Mouse (Mus musculus): ENCODE data around the gene Dydc1. TPM values are rescaled to one million over a fixed set of nuclear protein-coding genes. Genes with fewer than 3 reads are reported as not detected.
A peak's percentile ranks its signal among the peaks of the same experiment; 100 is the strongest.
"Not testable (repeated sequence)": the region's sequence is repeated elsewhere in the genome, so short reads cannot be mapped to it uniquely, and the experiment has no call there.

The Dydc1 gene
- not detected in 2 replicates for total RNA-seq (2015; ENCODE audit: low replicate concordance)
- total RNA-seq (2017; ENCODE audit: low replicate concordance): not detected in 2 replicates

- no peak for ATAC-seq (replicated peaks; ENCODE audit: low FRiP score, poor library complexity, severe bottlenecking)
Measured at GRCm38 (mm10) chr14:41072229-41072943, at the start of gene Dydc1. Dydc1 (plus strand) TSS chr14:41072911.

- ATAC-seq (replicated peaks; ENCODE audit: low FRiP score, poor library complexity, severe bottlenecking): no peak
Measured at GRCm38 (mm10) chr14:41025087-41025486, 47.6 kb upstream of the Dydc1 start.

DNA sequence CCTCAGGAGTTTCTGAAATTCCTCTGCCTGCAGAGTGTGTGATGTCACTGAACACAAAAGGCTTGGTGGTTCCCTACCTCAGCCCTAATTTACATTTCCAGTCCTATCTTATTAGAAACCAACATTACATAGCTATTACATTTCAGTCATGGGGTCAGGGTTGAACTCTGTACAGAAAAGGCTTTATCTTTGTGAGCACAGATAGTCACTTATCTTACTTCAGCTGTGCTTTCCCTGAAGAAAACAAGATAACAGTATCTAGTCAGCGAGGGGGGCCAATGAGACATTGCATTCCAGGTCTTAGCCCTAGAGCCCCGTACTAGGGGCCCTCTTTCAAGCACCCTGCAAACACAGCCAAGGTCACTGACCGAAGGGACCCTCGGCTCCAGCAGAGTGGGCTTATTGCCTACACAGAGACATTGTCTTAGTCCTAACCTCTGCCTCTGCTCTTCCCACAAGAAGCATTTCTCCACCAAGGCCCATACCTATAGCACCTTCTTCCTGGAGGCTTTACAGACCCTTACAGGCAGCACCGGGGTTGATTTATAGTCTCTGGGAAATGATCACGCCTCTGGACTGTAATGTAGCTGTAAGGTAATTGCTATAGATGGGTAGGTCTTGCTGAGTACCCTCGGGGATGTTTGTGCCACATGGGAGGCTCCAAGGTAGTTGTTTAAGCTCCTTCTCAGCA lies 47.0 kb upstream of the Dydc1 start:
- ATAC-seq (replicated peaks; ENCODE audit: low FRiP score, poor library complexity, severe bottlenecking): no peak; the same call in 1 of the 2 replicates

- no peak for ATAC-seq (replicated peaks; ENCODE audit: low FRiP score, poor library complexity, severe bottlenecking)
Measured at GRCm38 (mm10) chr14:41029303-41029702, 43.4 kb upstream of the Dydc1 start.

DNA sequence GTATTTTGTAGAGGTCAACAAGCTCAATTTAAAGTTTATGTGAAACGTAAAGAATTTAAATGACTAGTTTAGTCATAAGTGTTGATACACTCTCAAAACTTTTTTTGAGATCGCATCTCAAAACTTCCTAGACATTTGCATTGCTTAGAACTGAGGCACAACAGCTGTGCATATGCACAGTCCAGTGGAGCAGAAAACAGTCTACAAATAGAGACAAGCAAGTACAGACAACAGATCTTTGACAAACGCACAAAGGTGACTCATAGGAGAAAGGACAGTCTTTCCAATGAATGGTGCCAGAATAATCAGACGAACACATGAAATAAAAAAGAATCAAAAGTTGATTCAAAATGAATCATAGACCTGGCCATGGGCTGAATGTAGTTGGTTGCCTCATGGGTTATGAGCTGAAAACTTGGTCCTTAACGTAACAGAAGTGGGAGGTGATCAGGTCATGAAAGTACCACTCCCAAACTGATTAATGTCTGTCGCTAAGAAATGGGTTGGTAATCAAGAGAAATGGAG lies 41.7 kb upstream of the Dydc1 start:
- ATAC-seq (replicated peaks; ENCODE audit: low FRiP score, poor library complexity, severe bottlenecking): no peak

DNA sequence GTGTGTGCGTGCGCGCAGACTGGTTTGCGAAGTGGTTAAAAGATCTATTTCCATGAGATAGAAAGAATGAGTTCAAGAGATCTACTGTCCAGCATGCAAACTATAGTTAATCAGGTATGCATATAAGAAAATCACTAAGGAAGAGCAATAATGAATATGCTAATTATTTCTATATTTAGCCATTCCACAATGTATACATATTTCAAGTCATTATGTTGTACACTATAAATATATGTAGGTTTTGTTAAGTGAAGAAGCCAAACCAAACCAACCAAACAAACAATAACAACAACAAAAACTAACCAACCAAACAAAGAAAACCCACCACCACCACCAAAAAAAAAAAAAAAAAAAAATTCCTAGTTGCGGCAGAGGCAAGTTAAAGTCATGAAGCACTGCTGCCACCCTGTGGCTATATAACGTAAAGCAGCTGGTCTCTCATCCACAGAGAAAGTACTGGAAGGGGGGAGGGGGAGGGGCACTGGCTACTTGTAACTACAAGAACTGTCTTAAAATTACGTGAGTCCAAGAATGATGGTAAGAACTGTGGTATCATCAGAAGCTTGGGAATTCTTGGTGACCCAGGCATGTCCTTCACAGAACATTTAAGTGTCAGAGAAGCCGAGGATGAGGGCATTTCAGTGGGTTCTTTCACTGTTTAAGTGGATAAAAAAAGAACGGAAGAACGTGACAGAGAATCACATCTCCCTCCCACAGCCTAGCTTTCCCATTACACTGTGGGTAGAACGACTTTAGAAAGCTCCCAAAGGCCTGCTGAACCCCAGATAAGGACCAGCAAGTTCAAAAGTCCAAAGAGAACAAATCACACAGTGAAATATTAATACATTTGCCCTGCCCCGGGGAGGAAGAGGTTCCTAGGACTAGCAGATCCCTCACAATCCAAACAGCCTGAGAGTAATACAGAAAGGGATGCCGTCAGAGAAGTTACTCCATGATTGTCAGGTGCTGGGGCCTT lies 39.3 kb upstream of the Dydc1 start:
- ATAC-seq (replicated peaks; ENCODE audit: low FRiP score, poor library complexity, severe bottlenecking): peak; percentile 79

DNA sequence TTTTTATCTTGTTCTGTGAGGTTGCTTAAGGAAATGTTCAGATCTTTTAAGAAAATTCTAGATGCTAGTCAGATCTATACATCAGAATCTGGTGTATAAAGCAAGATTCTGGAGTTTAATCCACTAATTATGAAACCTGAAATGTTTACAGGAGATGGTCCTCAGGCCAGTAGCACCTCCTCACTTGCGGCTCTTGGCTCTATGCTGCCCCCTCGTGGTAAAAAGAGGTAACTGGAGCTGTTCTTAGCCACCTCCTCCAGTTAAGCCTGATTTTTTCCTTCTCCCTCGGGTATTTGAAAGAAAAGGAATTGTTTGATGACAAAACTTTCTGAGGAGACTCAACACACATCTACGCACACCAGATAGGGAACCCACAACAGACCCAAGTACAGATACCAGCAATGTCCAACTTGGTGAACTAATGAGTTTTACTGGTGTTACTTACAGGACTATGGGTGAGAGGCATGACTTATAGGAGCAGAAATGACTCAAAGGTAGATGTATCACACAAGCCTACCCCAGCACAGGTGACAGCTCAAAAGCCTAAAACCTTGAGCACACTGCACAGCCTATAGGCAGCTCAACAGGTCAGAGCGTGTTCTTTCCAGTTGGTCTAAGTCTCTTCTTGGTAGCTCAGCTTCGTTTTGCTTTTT lies 37.4 kb upstream of the Dydc1 start:
- ATAC-seq (replicated peaks; ENCODE audit: low FRiP score, poor library complexity, severe bottlenecking): peak; percentile 81

- ATAC-seq (replicated peaks; ENCODE audit: low FRiP score, poor library complexity, severe bottlenecking): no peak
Measured at GRCm38 (mm10) chr14:41047402-41047801, 25.3 kb upstream of the Dydc1 start.

DNA sequence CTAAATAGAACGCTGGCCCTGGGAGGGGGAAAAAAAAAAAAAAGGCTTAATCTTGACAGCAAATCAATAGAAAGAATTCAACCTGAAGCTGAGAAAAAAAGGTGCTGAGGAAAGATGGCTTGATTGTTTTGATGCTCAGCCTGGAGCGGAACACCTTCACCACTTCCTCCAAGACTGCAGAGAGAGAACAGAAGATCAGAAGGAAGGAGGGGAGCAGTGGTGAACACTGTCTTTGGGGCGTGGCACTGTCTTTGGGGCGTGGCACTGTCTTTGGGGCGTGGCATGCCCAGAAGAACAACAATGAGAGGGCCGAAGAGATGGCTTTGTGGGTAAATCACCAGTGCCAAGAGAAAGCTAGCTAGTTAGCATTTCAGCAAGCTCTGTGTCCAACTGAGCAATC lies 22.2 kb upstream of the Dydc1 start:
- no peak for ATAC-seq (replicated peaks; ENCODE audit: low FRiP score, poor library complexity, severe bottlenecking)

DNA sequence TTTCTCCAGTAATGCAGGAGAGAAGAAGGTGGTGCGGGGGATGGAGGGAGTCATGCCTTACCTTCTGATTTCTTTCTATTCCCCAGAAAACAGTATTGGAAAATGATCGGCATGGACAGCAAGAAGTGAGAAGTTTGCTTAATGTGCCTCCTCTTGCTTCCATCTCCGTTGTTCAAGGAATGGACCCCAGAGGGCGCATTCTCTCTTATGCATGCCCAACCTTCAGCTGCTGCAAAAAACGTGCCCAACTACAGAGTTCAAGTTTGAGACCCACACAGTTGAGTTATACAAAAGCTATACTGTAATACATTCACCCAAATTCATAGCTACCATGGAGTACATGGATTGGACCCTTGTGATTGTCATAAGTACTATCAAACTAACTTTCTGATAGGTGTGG lies 20.2 kb upstream of the Dydc1 start:
- no peak for ATAC-seq (replicated peaks; ENCODE audit: low FRiP score, poor library complexity, severe bottlenecking)

DNA sequence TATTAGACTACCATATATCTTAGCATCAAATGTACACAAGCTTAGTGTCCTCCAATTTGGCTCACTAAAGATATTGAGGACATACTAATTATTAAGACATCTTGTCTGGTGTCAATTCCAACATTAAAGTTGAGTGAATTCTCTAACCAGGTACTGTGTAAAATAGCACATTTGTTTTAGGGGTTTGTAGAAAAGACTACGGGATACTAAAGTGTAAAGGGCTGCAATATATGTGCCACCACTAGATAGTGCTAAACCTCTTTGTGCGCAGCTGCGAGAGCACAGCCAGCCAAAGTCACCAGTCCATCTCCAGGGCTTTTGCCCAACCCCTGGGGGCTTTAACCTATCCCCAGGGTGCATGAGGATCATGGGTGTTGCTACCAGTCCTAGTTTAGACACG lies 19.5 kb upstream of the Dydc1 start:
- not testable (repeated sequence) for ATAC-seq (replicated peaks; ENCODE audit: low FRiP score, poor library complexity, severe bottlenecking)

- ATAC-seq (replicated peaks; ENCODE audit: low FRiP score, poor library complexity, severe bottlenecking): peak; percentile 70; the same call in 1 of the 2 replicates
Measured at GRCm38 (mm10) chr14:41065168-41065567, 7.5 kb upstream of the Dydc1 start.

- ATAC-seq (replicated peaks; ENCODE audit: low FRiP score, poor library complexity, severe bottlenecking): no peak
Measured at GRCm38 (mm10) chr14:41066416-41066815, 6.3 kb upstream of the Dydc1 start.

GRCm38 (mm10) chr14:41069108-41069507 lies 3.6 kb upstream of the Dydc1 start, which contains the start of gene Dydc2:
Dydc2 (minus strand) TSS chr14:41069208.
- ATAC-seq (replicated peaks; ENCODE audit: low FRiP score, poor library complexity, severe bottlenecking): no peak

- ATAC-seq (replicated peaks; ENCODE audit: low FRiP score, poor library complexity, severe bottlenecking): no peak
Measured at GRCm38 (mm10) chr14:41070343-41070742, 2.4 kb upstream of the Dydc1 start.

DNA sequence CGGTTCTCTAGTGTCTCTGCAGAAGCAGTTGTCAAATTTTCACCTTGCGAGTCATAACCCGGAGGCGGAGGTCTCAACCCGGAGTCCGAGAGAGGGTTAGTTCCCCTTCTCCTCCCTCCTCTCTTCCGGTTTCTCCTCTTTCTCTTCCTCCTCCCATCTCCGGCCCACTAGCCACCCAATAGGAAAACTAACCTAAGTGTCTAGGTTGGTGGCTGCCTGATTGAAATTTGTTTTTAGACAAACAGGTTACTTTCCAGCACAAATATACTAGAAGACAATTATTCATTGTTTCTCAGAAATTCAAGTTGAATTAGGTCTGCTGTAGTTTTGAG lies 199 bp downstream of the Dydc1 start:
- no peak for ATAC-seq (replicated peaks; ENCODE audit: low FRiP score, poor library complexity, severe bottlenecking)

- ATAC-seq (replicated peaks; ENCODE audit: low FRiP score, poor library complexity, severe bottlenecking): no peak
Measured at GRCm38 (mm10) chr14:41082408-41082807, 9.7 kb downstream of the Dydc1 start.

DNA sequence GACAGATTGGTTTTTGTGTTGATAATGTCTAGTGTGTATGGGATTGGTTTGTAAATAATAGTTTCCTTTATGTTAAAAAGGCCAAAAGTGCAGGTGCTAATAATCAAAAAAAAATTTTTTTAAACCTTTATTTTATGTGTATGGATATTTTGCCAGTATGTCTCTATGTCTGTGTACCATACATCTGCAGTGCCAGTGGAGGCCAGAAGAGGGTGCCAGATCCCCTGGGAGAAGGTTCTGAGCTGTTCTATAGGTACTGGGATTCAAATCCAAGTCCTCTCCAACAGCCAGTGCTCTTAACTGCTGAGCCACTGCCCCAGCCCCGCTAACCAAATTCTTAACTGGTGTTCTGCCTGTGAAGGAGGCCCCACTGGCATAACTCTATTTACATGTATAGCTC lies 14.8 kb downstream of the Dydc1 start:
- ATAC-seq (replicated peaks; ENCODE audit: low FRiP score, poor library complexity, severe bottlenecking): no peak

DNA sequence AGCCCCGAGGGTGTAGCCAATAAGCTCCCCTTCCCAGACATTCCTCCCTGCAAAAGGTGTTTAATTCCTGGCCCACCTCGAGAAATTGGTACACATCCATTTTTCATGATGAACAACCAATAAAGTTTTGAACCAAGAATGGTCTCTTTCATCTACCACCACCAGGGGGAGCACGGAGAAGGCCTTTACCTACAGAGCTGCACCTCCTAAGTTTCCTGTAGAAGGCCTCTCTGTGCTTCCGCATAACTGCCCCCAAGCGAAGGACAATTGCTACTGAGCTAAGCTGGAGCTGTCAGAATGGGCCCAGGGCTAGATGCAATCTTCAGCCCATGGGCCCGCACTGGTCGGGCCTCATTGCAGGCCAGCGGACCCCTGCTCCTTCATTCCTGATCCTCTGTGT lies 18.1 kb downstream of the Dydc1 start:
- no peak for ATAC-seq (replicated peaks; ENCODE audit: low FRiP score, poor library complexity, severe bottlenecking)

- no peak for ATAC-seq (replicated peaks; ENCODE audit: low FRiP score, poor library complexity, severe bottlenecking)
Measured at GRCm38 (mm10) chr14:41094114-41094513, 21.4 kb downstream of the Dydc1 start.
